Mouse (Mus musculus) CH12.LX (cell line): ENCODE data around the gene Zdhhc1. TPM values are rescaled to one million over a fixed set of nuclear protein-coding genes. Genes with fewer than 3 reads are reported as not detected.

Experiments
- DNase-seq: peaks from one replicate; pipeline ENCODE4 v3.0.0-alpha.2; 2013; ENCODE audit errors: extremely low read depth
- H3K27ac ChIP-seq: 2 replicates; pipeline ENCODE4 v1.5.1; 2012; ENCODE audit warnings: low read depth, mild to moderate bottlenecking, control low read depth, moderate library complexity; ENCODE audit not compliant: insufficient read depth
- H3K27me3 ChIP-seq: replicated peaks from 2 replicates; pipeline ENCODE3; 2012; ENCODE audit warnings: inconsistent platforms
- H3K36me3 ChIP-seq, 2 experiments: replicated peaks in 1 of 2; 2 replicates each; pipeline versions ENCODE3 to v1.6.1; 2012; ENCODE audit warnings: inconsistent platforms in 1 of 2, low read length in 1 of 2, mild to moderate bottlenecking in 1 of 2, mixed read lengths in 1 of 2, moderate library complexity in 1 of 2; ENCODE audit not compliant: control insufficient read depth in 1 of 2, insufficient read depth in 1 of 2
- H3K4me1 ChIP-seq, 2 experiments: 2 replicates each; pipeline ENCODE4 v1.6.1; 2012; ENCODE audit warnings: inconsistent platforms in 1 of 2, moderate library complexity in 1 of 2; ENCODE audit not compliant: insufficient read depth in 2 of 2, control insufficient read depth in 1 of 2
- H3K4me2 ChIP-seq: 2 replicates; pipeline ENCODE4 v1.6.1; 2012; ENCODE audit warnings: low read depth, mild to moderate bottlenecking, control low read depth; ENCODE audit not compliant: poor library complexity, insufficient read depth, severe bottlenecking
- H3K4me3 ChIP-seq, 3 experiments: fragments of 150-350 bp in 1 of 3; sonication (generic) in 1 of 3; replicated peaks in 1 of 3; 2 replicates each; pipeline versions ENCODE3 to v1.5.1; 2011 to 2012; ENCODE audit warnings: low read depth in 2 of 3, low read length in 2 of 3, mild to moderate bottlenecking in 2 of 3, moderate library complexity in 2 of 3, control low read depth in 1 of 3, improper control_type of control experiment in 1 of 3, inconsistent platforms in 1 of 3, mixed read lengths in 1 of 3; ENCODE audit not compliant: poor library complexity in 1 of 3
- H3K79me2 ChIP-seq: replicated peaks from 2 replicates; pipeline ENCODE4 v1.6.1; 2012; ENCODE audit warnings: mild to moderate bottlenecking, moderate library complexity; ENCODE audit not compliant: control insufficient read depth, poor library complexity, insufficient read depth, severe bottlenecking; ENCODE audit errors: extremely low read depth
- H3K9ac ChIP-seq: 2 replicates; pipeline ENCODE4 v1.6.1; 2012; ENCODE audit warnings: low read depth, mild to moderate bottlenecking, control low read depth, moderate library complexity; ENCODE audit not compliant: insufficient read depth
- H3K9me3 ChIP-seq: replicated peaks from 2 replicates; pipeline ENCODE3; 2012; ENCODE audit warnings: low read length, inconsistent platforms, mixed read lengths
- CHD1 ChIP-seq: IDR thresholded peaks from 2 replicates; pipeline ENCODE4 v1.6.1; 2012; ENCODE audit warnings: low read depth, low read length, improper control_type of control experiment, inconsistent platforms
- E2F4 ChIP-seq: IDR thresholded peaks from 2 replicates; pipeline ENCODE4 v1.6.1; 2011; ENCODE audit warnings: low read depth, low read length, improper control_type of control experiment; ENCODE audit not compliant: insufficient replicate concordance
- ELF1 ChIP-seq: IDR thresholded peaks from 2 replicates; pipeline ENCODE4 v1.6.1; 2014; ENCODE audit warnings: low read depth, mild to moderate bottlenecking, inconsistent platforms, low read length, improper control_type of control experiment
- GABPA ChIP-seq: IDR thresholded peaks from 2 replicates; pipeline ENCODE4 v1.6.1; 2012; ENCODE audit warnings: low read depth, low read length, improper control_type of control experiment, inconsistent platforms; ENCODE audit not compliant: insufficient replicate concordance
- HCFC1 ChIP-seq: IDR thresholded peaks from 2 replicates; pipeline ENCODE4 v1.6.1; 2012; ENCODE audit warnings: low read depth, mild to moderate bottlenecking, inconsistent platforms, low read length, improper control_type of control experiment
- IRF4 ChIP-seq: IDR thresholded peaks from 2 replicates; pipeline ENCODE4 v1.6.1; 2014; ENCODE audit warnings: low read depth, mild to moderate bottlenecking, inconsistent platforms, low read length, improper control_type of control experiment
- MAFK ChIP-seq: IDR thresholded peaks from 2 replicates; pipeline ENCODE4 v1.6.1; 2011; ENCODE audit warnings: low read length, improper control_type of control experiment; ENCODE audit not compliant: insufficient replicate concordance
- MAZ ChIP-seq: IDR thresholded peaks from 2 replicates; pipeline ENCODE4 v1.6.1; 2012; ENCODE audit warnings: low read depth, mild to moderate bottlenecking, inconsistent platforms, low read length, improper control_type of control experiment, moderate library complexity
- MEF2A ChIP-seq: IDR thresholded peaks from 2 replicates; pipeline ENCODE4 v1.6.1; 2014; ENCODE audit warnings: low read depth, mild to moderate bottlenecking, inconsistent platforms, low read length, improper control_type of control experiment, borderline replicate concordance
- NELFE ChIP-seq: IDR thresholded peaks from 2 replicates; pipeline ENCODE4 v1.6.1; 2011; ENCODE audit warnings: low read depth, low read length, improper control_type of control experiment
- SIN3A ChIP-seq: IDR thresholded peaks from 2 replicates; pipeline ENCODE4 v1.6.1; 2012; ENCODE audit warnings: low read length, improper control_type of control experiment, inconsistent platforms
- TBP ChIP-seq: conservative IDR thresholded peaks from 2 replicates; pipeline ENCODE4 v1.6.1; 2011; ENCODE audit warnings: low read depth, low read length, improper control_type of control experiment
- TCF12 ChIP-seq: IDR thresholded peaks from 2 replicates; pipeline ENCODE4 v1.6.1; 2014; ENCODE audit warnings: low read depth, mild to moderate bottlenecking, inconsistent platforms, low read length, improper control_type of control experiment
- UBTF ChIP-seq: IDR thresholded peaks from 2 replicates; pipeline ENCODE4 v1.6.1; 2012; ENCODE audit warnings: low read depth, mild to moderate bottlenecking, inconsistent platforms, low read length, improper control_type of control experiment, moderate library complexity
- USF1 ChIP-seq: IDR thresholded peaks from 2 replicates; pipeline ENCODE4 v1.6.1; 2014; ENCODE audit warnings: low read depth, mild to moderate bottlenecking, inconsistent platforms, low read length, improper control_type of control experiment
- ZC3H11A ChIP-seq: IDR thresholded peaks from 2 replicates; pipeline ENCODE4 v1.6.1; 2012; ENCODE audit warnings: low read depth, mild to moderate bottlenecking, inconsistent platforms, low read length, improper control_type of control experiment
- ZKSCAN1 ChIP-seq: IDR thresholded peaks from 2 replicates; pipeline ENCODE4 v1.6.1; 2012; ENCODE audit warnings: low read depth, inconsistent platforms, low read length, improper control_type of control experiment, borderline replicate concordance
- dilution Hi-C: fragments of 300-500 bp; cut with MboI; formaldehyde crosslinking; loops from 2 replicates; pipeline ENCODE4 v1.14.3; 2020; ENCODE audit warnings: low sequenced_read_pairs; ENCODE audit not compliant: extremely low pct_unique_long_range_greater_than_20kb, extremely low pct_ligation_motif_present
- in situ Hi-C: fragments of 300-500 bp; cut with MboI; formaldehyde crosslinking; loops from 3 replicates; pipeline ENCODE4 v1.14.3; 2019; ENCODE audit warnings: low sequenced_read_pairs, low pct_ligation_motif_present, low pct_unique_long_range_greater_than_20kb, mixed read lengths
- polyA plus RNA-seq: library from polyadenylated mRNA; unstranded; fragments of >175 nt; gene quantifications from 2 replicates; pipeline ENCODE4 v1.2.1, GENCODE M21; 2012; ENCODE audit warnings: low read depth; ENCODE audit not compliant: insufficient read length
- total RNA-seq, 2 experiments: library from RNA; depleted of rRNA; stranded (reverse); fragments of 300-350 nt in 1 of 2; fragments of >200 nt in 1 of 2; gene quantifications; 2 replicates each; pipeline ENCODE4 v1.2.3; 2012 to 2014

The Zdhhc1 gene
- total and polyA plus RNA-seq, 3 experiments = 1.6 to 3.6 (median 2.6) TPM

DNA sequence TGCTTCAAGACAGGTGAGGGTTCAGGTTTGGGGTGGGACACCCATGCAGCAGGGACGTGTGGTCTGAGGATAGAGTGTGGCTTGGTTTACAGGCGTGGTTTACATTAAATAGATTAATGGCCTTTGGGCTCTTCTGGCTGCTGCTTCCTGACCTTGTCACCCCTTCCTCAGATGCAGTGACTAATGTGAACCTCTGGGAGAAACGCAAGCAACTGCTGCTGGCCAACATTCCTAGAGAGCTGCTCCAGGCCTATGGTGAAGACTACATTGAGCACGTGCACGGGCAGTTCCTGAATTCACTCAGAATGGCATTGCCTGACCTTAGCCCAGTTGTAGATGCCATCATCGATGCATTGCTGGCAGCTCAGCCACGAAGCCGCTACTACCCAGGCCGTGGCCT is 26.2 kb upstream of the Zdhhc1 start:
- in situ Hi-C loops = no loop called here
- Histone ChIP-seq H3K36me3 (peaks cover 30 to 73% of the 10 kb centered on the region in 2 experiments), H3K27ac (no peak overlapping the region)

DNA sequence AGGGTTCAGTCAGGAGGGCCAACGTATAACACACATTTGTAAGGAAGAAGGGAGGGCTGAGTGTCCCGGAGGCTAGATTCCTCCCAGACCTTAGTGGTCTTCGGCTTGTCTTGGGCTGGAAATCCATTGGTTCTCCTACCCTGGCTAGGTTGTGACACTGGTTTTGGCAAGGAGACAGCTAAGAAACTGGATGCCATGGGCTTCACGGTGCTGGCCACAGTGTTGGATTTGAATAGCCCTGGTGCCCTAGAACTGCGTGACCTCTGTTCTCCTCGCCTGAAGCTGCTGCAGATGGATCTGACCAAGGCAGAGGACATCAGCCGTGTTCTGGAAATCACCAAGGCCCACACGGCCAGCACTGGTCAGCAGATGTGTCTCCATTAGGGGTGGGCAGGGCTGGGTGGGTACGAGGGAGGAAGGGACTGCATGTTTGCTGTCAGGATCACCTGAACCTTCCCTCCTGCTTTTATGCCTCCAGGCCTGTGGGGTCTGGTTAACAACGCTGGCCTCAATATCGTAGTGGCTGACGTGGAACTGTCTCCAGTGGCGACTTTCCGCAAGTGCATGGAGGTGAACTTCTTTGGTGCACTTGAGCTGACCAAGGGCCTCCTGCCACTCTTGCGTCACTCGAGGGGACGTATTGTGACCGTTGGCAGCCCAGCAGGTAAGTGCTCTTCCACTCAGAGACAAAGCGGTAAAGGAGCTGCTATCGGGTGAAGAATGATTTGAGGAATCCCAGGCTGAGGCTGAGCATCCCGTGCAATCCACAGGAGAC is 25.5 kb upstream of the Zdhhc1 start:
- dilution Hi-C loops = no loop called here
- DNase-seq = no peak
- H3K9ac ChIP-seq = no peak overlapping the region
- H3K9me3 ChIP-seq = no peaks in the 10 kb centered on the region
- peaks cover 4 to 6% of the 10 kb centered on the region in 2 experiments for H3K4me1 ChIP-seq
- H3K27ac ChIP-seq = no peak overlapping the region
- no peaks in the 10 kb centered on the region for H3K79me2 ChIP-seq
- H3K27me3 ChIP-seq = peaks cover 10% of the 10 kb centered on the region
- H3K4me3 ChIP-seq = no peak overlapping the region
- in situ Hi-C loops = no loop called here
- H3K4me2 ChIP-seq = no peak overlapping the region
- TF ChIP-seq GABPA (no peak), E2F4 (no peak), CHD1 (no peak), TBP (no peak), TCF12 (no peak), HCFC1 (no peak), ZC3H11A (no peak), UBTF (no peak), ELF1 (no peak), IRF4 (no peak)
- peaks cover 28 to 66% of the 10 kb centered on the region in 2 experiments for H3K36me3 ChIP-seq

More for the DNA sequence above, 26.2 kb upstream of the Zdhhc1 start:
- peaks cover 4% of the 10 kb centered on the region for H3K27me3 ChIP-seq
- DNase-seq = no peak
- H3K4me2 ChIP-seq = no peak overlapping the region
- no peak overlapping the region for H3K9ac ChIP-seq
- dilution Hi-C loops = no loop called here
- no peaks in the 10 kb centered on the region for H3K79me2 ChIP-seq
- H3K4me3 ChIP-seq = no peak overlapping the region
- peaks cover 4 to 6% of the 10 kb centered on the region in 2 experiments for H3K4me1 ChIP-seq
- TF ChIP-seq TCF12 = no peak
- TF ChIP-seq USF1 = no peak
- no peak for TF ChIP-seq ZKSCAN1
- TF ChIP-seq IRF4 = no peak
- no peak for TF ChIP-seq ELF1
- TF ChIP-seq SIN3A = no peak
- no peak for TF ChIP-seq UBTF
- TF ChIP-seq NELFE = no peak
- no peak for TF ChIP-seq ZC3H11A
- TF ChIP-seq MAZ = no peak
- TF ChIP-seq MEF2A = no peak
- TF ChIP-seq MAFK = no peak
- H3K9me3 ChIP-seq = no peaks in the 10 kb centered on the region
